Mouse (Mus musculus): ENCODE data around the gene Fam78a. TPM values are rescaled to one million over a fixed set of nuclear protein-coding genes. Genes with fewer than 3 reads are reported as not detected.

Fam78a gene
- total and polyA plus RNA-seq, 3 experiments: 16.0 to 17.4 TPM; not detected in 1

- H3K9me3 ChIP-seq (replicated peaks; ENCODE audit: insufficient read depth, low read length): no peaks in the 10 kb centered on the region
- H3K4me1 ChIP-seq (ENCODE audit: control insufficient read depth in 1 of 2, insufficient read depth in 2 of 2, low read length in 2 of 2): no peaks in the 10 kb centered on the region
- no peaks in the 10 kb centered on the region for H3K27me3 ChIP-seq (ENCODE audit: control insufficient read depth in 1 of 2, insufficient read depth in 2 of 2, low read length in 2 of 2)
- H3K79me2 ChIP-seq (ENCODE audit: control insufficient read depth, insufficient read depth, low read length, poor library complexity): no peaks in the 10 kb centered on the region
- no peak for DNase-seq (ENCODE audit: low read depth, low spot score)
- H3K4me3 ChIP-seq (ENCODE audit: control insufficient read depth in 1 of 2, insufficient read depth in 1 of 2, low read depth in 2 of 2, low read length in 2 of 2): no peak overlapping the region
- TF ChIP-seq POLR2AphosphoS2 (IDR thresholded peaks at IDR 0.05; ENCODE audit: low read length) (no peak), BHLHE40 (IDR thresholded peaks at IDR 0.05; ENCODE audit: borderline replicate concordance, low read depth, low read length) (no peak), CHD1 (IDR thresholded peaks at IDR 0.05; ENCODE audit: low read depth, low read length) (no peak), TAL1 (IDR thresholded peaks at IDR 0.05; ENCODE audit: low read length) (no peak), JUND (IDR thresholded peaks at IDR 0.05; ENCODE audit: low read depth, low read length) (no peak), GABPA (IDR thresholded peaks at IDR 0.05; ENCODE audit: low read depth, low read length) (no peak), ELF1 (IDR thresholded peaks at IDR 0.05; ENCODE audit: low read depth, low read length) (no peak), ZMIZ1 (IDR thresholded peaks at IDR 0.05; ENCODE audit: low read depth, low read length) (no peak), SMC3 (IDR thresholded peaks at IDR 0.05; ENCODE audit: low read depth, low read length) (no peak), MAFK (IDR thresholded peaks at IDR 0.05; ENCODE audit: borderline replicate concordance, low read depth, low read length) (no peak), SIN3A (IDR thresholded peaks at IDR 0.05; ENCODE audit: low read length) (no peak), CTCF (IDR thresholded peaks at IDR 0.05 in 2 of 3, conservative IDR thresholded peaks at IDR 0.05 in 1 of 3; ENCODE audit: control insufficient read depth in 1 of 3, insufficient read depth in 1 of 3, low read depth in 2 of 3, low read length in 3 of 3, poor library complexity in 1 of 3, severe bottlenecking in 1 of 3) (no peak), MAX (IDR thresholded peaks at IDR 0.05; ENCODE audit: low read length) (no peak), USF1 (IDR thresholded peaks at IDR 0.05; ENCODE audit: low read depth, low read length) (no peak), EP300 (IDR thresholded peaks at IDR 0.05; ENCODE audit: low read depth in 1 of 2, low read length in 2 of 2) (no peak), TCF12 (IDR thresholded peaks at IDR 0.05; ENCODE audit: low read depth, low read length) (no peak), MAZ (IDR thresholded peaks at IDR 0.05; ENCODE audit: low read depth, low read length) (no peak)
- no peak overlapping the region for H3K9ac ChIP-seq (ENCODE audit: control insufficient read depth, low read depth, low read length, poor library complexity, severe bottlenecking)
- H3K27ac ChIP-seq (ENCODE audit: control insufficient read depth, low read depth, low read length): no peak overlapping the region
- no peaks in the 10 kb centered on the region for H3K36me3 ChIP-seq (ENCODE audit: control insufficient read depth in 1 of 2, insufficient read depth in 2 of 2, low read length in 2 of 2)
Observed at GRCm38 (mm10) chr2:32070747-32071146, 13.9 kb downstream of the Fam78a start.

DNA sequence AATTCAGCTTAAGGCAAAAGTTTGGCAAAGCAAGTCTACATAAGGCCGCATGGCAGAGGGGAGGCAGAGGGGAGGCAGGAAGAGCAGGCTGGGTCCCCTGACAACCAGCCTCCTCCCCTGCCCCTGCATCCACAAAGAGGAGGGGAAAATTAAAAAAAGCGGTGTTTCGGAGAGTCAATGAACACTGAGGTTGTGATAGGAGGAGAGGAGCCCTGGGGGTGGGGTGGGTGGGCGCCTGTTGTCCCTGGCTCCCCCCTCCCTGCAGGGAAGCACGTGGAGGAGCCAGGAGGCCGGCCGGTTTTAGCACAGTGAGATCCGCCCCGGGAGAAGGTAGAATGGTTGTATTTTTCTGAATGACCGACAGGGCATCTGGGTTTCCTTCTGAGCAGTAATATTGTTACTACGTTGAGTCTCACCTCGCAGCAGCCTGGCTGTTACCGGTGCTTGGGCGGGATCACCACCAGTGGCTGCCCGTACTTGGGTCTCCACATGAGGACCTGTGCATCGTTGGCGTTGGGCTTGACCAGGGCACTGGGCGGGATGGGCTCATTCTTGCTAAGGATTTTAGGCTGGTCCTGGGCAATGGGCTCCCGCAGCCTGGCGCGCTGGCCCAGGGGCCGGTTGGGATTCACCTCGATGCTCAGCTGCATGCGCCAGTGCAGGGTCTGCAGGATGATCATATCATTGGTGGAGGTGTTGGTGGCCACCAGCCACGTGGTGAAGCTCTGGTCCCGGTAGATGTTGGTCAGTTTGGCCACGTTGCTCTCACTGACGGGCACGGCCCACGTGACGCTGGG, 15.6 kb downstream of the Fam78a start:
- H3K79me2 ChIP-seq (ENCODE audit: control insufficient read depth, insufficient read depth, low read length, poor library complexity): no peaks in the 10 kb centered on the region
- no peak overlapping the region for H3K27ac ChIP-seq (ENCODE audit: control insufficient read depth, low read depth, low read length)
- no peaks in the 10 kb centered on the region for H3K9me3 ChIP-seq (replicated peaks; ENCODE audit: insufficient read depth, low read length)
- TF ChIP-seq POLR2AphosphoS5 (IDR thresholded peaks at IDR 0.05; ENCODE audit: borderline replicate concordance, low read depth, low read length) (no peak), GABPA (IDR thresholded peaks at IDR 0.05; ENCODE audit: low read depth, low read length) (no peak), CTCF (IDR thresholded peaks at IDR 0.05 in 2 of 3, conservative IDR thresholded peaks at IDR 0.05 in 1 of 3; ENCODE audit: control insufficient read depth in 1 of 3, insufficient read depth in 1 of 3, low read depth in 2 of 3, low read length in 3 of 3, poor library complexity in 1 of 3, severe bottlenecking in 1 of 3) (no peak), RAD21 (IDR thresholded peaks at IDR 0.05; ENCODE audit: low read depth, low read length) (no peak), NELFE (IDR thresholded peaks at IDR 0.05; ENCODE audit: low read depth, low read length) (no peak), MXI1 (IDR thresholded peaks at IDR 0.05; ENCODE audit: low read depth, low read length) (no peak), UBTF (IDR thresholded peaks at IDR 0.05; ENCODE audit: borderline replicate concordance, insufficient read depth, low read depth, low read length) (no peak), GATA1 (IDR thresholded peaks at IDR 0.05; ENCODE audit: low read depth, low read length) (no peak), MAX (IDR thresholded peaks at IDR 0.05; ENCODE audit: low read length) (no peak), USF1 (IDR thresholded peaks at IDR 0.05; ENCODE audit: low read depth, low read length) (no peak), POLR2A (IDR thresholded peaks at IDR 0.05; ENCODE audit: control insufficient read depth in 1 of 2, insufficient read depth in 1 of 2, low read depth in 1 of 2, low read length in 2 of 2, poor library complexity in 1 of 2) (no peak), EP300 (IDR thresholded peaks at IDR 0.05; ENCODE audit: low read depth in 1 of 2, low read length in 2 of 2) (no peak), SMC3 (IDR thresholded peaks at IDR 0.05; ENCODE audit: low read depth, low read length) (no peak), MAZ (IDR thresholded peaks at IDR 0.05; ENCODE audit: low read depth, low read length) (no peak), ZNF384 (IDR thresholded peaks at IDR 0.05; ENCODE audit: low read depth, low read length) (no peak), JUND (IDR thresholded peaks at IDR 0.05; ENCODE audit: low read depth, low read length) (no peak), MAFK (IDR thresholded peaks at IDR 0.05; ENCODE audit: borderline replicate concordance, low read depth, low read length) (no peak), BHLHE40 (IDR thresholded peaks at IDR 0.05; ENCODE audit: borderline replicate concordance, low read depth, low read length) (no peak), ZC3H11A (IDR thresholded peaks at IDR 0.05; ENCODE audit: low read depth, low read length) (no peak)
- no peaks in the 10 kb centered on the region for H3K4me1 ChIP-seq (ENCODE audit: control insufficient read depth in 1 of 2, insufficient read depth in 2 of 2, low read length in 2 of 2)
- no peak overlapping the region for H3K4me3 ChIP-seq (ENCODE audit: control insufficient read depth in 1 of 2, insufficient read depth in 1 of 2, low read depth in 2 of 2, low read length in 2 of 2)
- DNase-seq (ENCODE audit: low read depth, low spot score): no peak
- H3K27me3 ChIP-seq (ENCODE audit: control insufficient read depth in 1 of 2, insufficient read depth in 2 of 2, low read length in 2 of 2): no peaks in the 10 kb centered on the region
- no peaks in the 10 kb centered on the region for H3K36me3 ChIP-seq (ENCODE audit: control insufficient read depth in 1 of 2, insufficient read depth in 2 of 2, low read length in 2 of 2)
- no peak overlapping the region for H3K9ac ChIP-seq (ENCODE audit: control insufficient read depth, low read depth, low read length, poor library complexity, severe bottlenecking)

Data from MEL (cell line).